Mouse (Mus musculus): ENCODE results near the gene Ccdc81.

DNA sequence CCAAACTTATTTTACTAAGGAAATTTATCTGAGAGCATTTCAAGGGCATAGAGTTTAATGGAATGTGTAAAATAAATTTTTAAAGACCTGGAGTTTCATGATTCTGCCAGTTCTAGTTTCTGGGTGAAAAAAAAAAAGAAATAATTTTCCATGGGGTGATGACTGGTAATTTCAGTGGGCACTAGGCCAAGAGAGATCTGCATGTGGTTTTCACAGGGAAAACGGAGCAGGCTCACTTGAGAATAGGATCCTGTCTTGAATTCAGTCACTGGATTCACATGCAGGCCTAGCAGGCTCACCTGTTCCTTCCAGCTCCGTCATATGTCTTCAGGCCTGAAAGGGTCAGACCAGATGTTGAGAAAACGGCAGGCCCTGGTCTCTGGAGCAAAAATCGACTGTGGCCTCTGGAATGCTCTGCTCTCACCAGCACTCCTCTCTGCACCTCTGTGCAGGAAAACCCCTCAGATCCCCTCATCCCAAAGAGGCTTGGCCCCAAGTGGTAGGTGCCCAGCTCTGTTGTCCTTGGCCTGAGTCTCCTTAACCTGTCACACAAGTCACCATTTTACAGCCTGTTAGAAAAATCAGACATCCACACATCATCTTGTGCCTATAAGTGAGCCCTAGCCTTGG lies 74.9 kb downstream of the Ccdc81 start:
- no peak for TF ChIP-seq CTCF (IDR thresholded peaks at IDR 0.05; ENCODE audit: low read depth)
- no peak for TF ChIP-seq EP300 (optimal IDR thresholded peaks at IDR 0.05)
